Mouse (Mus musculus): ENCODE data around the gene Rnf121. TPM values are rescaled to one million over a fixed set of nuclear protein-coding genes. Genes with fewer than 3 reads are reported as not detected.

The Rnf121 gene
- total and polyA plus RNA-seq, 2 experiments from 2014 or later = 22.0 to 31.3 TPM

DNA sequence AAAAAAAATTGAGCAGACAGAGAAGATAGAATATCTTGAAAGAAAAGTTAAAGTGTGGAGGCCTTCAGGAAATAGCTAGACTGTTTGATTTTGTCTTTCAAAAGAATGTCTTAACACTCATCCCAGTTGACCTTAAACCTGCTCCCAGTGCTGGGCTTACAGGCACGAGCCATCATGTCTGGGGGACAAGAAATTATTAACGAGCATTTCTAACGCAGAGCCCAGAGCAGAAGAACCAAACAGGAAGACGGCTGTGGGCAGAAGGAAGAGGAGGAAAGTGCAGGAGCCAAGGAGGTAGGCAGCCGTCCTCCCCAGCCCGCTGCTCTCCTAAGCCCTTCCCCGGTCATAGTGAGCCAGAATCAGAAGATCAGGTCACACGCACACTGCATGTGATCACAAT lies 15.0 kb upstream of the Rnf121 start:
- no peak for TF ChIP-seq CTCF (IDR thresholded peaks at IDR 0.05)
- Histone ChIP-seq H3K4me2 (ENCODE audit: low read depth, low read length, poor library complexity, severe bottlenecking) (no peak overlapping the region), H3K36me3 (ENCODE audit: insufficient read depth, low read length) (peaks cover 63% of the 10 kb centered on the region), H3K9me3 (ENCODE audit: low read length) (no peaks in the 10 kb centered on the region), H3K27me3 (ENCODE audit: insufficient read depth, low read length) (no peaks in the 10 kb centered on the region), H3K4me1 (ENCODE audit: insufficient read depth, low read length) (no peaks in the 10 kb centered on the region), H3K27ac (ENCODE audit: low read depth, low read length) (no peak overlapping the region), H3K4me3 (ENCODE audit: low read depth, low read length) (no peak overlapping the region), H3K9ac (replicated peaks; ENCODE audit: low read length, poor library complexity, severe bottlenecking) (no peak overlapping the region)
- no peak for DNase-seq (ENCODE audit: low spot score)
- no peak for ATAC-seq (ENCODE audit: low FRiP score)
- WGBS = 96% methylated on average over 8 of the region's 8 CpGs

- Histone ChIP-seq H3K27me3 (ENCODE audit: insufficient read depth, low read length) (no peaks in the 10 kb centered on the region), H3K9me3 (ENCODE audit: low read length) (no peaks in the 10 kb centered on the region), H3K36me3 (ENCODE audit: insufficient read depth, low read length) (peaks cover 56% of the 10 kb centered on the region), H3K9ac (replicated peaks; ENCODE audit: low read length, poor library complexity, severe bottlenecking) (no peak overlapping the region), H3K4me3 (ENCODE audit: low read depth, low read length) (no peak overlapping the region), H3K4me2 (ENCODE audit: low read depth, low read length, poor library complexity, severe bottlenecking) (no peak overlapping the region), H3K4me1 (ENCODE audit: insufficient read depth, low read length) (no peaks in the 10 kb centered on the region), H3K27ac (ENCODE audit: low read depth, low read length) (no peak overlapping the region)
- peak; percentile 77 for TF ChIP-seq CTCF (IDR thresholded peaks at IDR 0.05)
- peak; percentile 52 for DNase-seq (ENCODE audit: low spot score)
- 75% methylated on average over 7 of the region's 7 CpGs for WGBS
- ATAC-seq (ENCODE audit: low FRiP score) = no peak
These were observed 13.2 kb upstream of the Rnf121 start for GRCm38 (mm10) chr7:102078517-102078916.

DNA sequence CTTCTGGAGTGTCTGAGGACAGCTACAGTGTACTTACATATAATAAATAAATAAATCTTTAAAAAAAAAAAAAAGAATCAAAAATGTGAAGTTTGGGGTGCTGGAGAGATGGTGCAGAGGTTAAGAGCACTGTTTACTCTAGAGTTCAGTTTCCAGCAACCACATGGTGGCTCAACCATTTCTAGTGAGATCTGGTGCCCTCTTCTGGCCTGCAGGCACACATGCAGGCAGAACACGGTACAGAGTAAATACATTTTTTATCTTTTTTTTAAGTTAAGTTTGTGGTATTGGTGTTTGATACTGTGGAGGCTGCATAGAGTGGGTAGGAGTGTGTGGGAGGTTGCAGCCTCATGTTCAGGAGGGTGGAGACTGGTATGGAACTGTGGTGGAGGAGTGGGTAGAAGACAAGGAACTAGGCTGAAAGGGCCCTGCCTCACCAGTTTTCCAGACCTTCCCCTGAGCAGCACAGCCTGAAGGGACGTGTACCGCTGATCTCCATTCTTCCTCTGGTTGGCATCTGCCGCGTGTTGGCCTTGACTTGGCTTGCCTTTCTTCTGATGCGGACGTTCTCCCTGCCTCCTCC lies 11.5 kb upstream of the Rnf121 start:
- Histone ChIP-seq H3K27me3 (ENCODE audit: insufficient read depth, low read length) (no peaks in the 10 kb centered on the region), H3K27ac (ENCODE audit: low read depth, low read length) (no peak overlapping the region), H3K9ac (replicated peaks; ENCODE audit: low read length, poor library complexity, severe bottlenecking) (no peak overlapping the region), H3K4me2 (ENCODE audit: low read depth, low read length, poor library complexity, severe bottlenecking) (no peak overlapping the region), H3K9me3 (ENCODE audit: low read length) (no peaks in the 10 kb centered on the region), H3K4me1 (ENCODE audit: insufficient read depth, low read length) (no peaks in the 10 kb centered on the region), H3K4me3 (ENCODE audit: low read depth, low read length) (no peak overlapping the region), H3K36me3 (ENCODE audit: insufficient read depth, low read length) (peaks cover 53% of the 10 kb centered on the region)
- ATAC-seq (ENCODE audit: low FRiP score) (0 out of 2 replicates have a peak, but pooled peaks have one; percentile 7), DNase-seq (ENCODE audit: low spot score) (no peak)
- 83% methylated on average over 7 of the region's 7 CpGs for WGBS
- peak; percentile 68 for TF ChIP-seq CTCF (IDR thresholded peaks at IDR 0.05)

GRCm38 (mm10) chr7:102066363-102066762 lies 1.1 kb upstream of the Rnf121 start:
- Histone ChIP-seq H3K9me3 (ENCODE audit: low read length) (no peaks in the 10 kb centered on the region), H3K36me3 (ENCODE audit: insufficient read depth, low read length) (no peaks in the 10 kb centered on the region), H3K9ac (replicated peaks; ENCODE audit: low read length, poor library complexity, severe bottlenecking) (no peak overlapping the region; the same call in 1 of the 2 replicates), H3K4me2 (ENCODE audit: low read depth, low read length, poor library complexity, severe bottlenecking) (peak overlapping the region; percentile 51), H3K27me3 (ENCODE audit: insufficient read depth, low read length) (no peaks in the 10 kb centered on the region), H3K4me3 (ENCODE audit: low read depth, low read length) (peak overlapping the region; percentile 64), H3K4me1 (ENCODE audit: insufficient read depth, low read length) (peaks cover 8% of the 10 kb centered on the region; the same call in 1 of the 2 replicates), H3K27ac (ENCODE audit: low read depth, low read length) (no peak overlapping the region)
- DNase-seq (ENCODE audit: low spot score) (no peak), ATAC-seq (ENCODE audit: low FRiP score) (no peak)
- no peak for TF ChIP-seq CTCF (IDR thresholded peaks at IDR 0.05)
- 77% methylated on average over 6 of the region's 6 CpGs for WGBS

GRCm38 (mm10) chr7:102064655-102065045 lies 619 bp downstream of the Rnf121 start:
- ATAC-seq (ENCODE audit: low FRiP score) = peak; percentile 50

GRCm38 (mm10) chr7:102063891-102064290 lies 1.4 kb downstream of the Rnf121 start:
- Histone ChIP-seq H3K9ac (replicated peaks; ENCODE audit: low read length, poor library complexity, severe bottlenecking) (no peak overlapping the region), H3K4me3 (ENCODE audit: low read depth, low read length) (peak overlapping the region; percentile 64), H3K4me2 (ENCODE audit: low read depth, low read length, poor library complexity, severe bottlenecking) (peak overlapping the region; percentile 63), H3K9me3 (ENCODE audit: low read length) (no peaks in the 10 kb centered on the region), H3K27ac (ENCODE audit: low read depth, low read length) (no peak overlapping the region), H3K27me3 (ENCODE audit: insufficient read depth, low read length) (no peaks in the 10 kb centered on the region), H3K36me3 (ENCODE audit: insufficient read depth, low read length) (no peaks in the 10 kb centered on the region), H3K4me1 (ENCODE audit: insufficient read depth, low read length) (peaks cover 8% of the 10 kb centered on the region; the same call in 1 of the 2 replicates)
- DNase-seq (ENCODE audit: low spot score) = no peak
- no peak for ATAC-seq (ENCODE audit: low FRiP score)
- TF ChIP-seq CTCF (IDR thresholded peaks at IDR 0.05) = no peak
- 92% methylated on average over 9 of the region's 9 CpGs for WGBS

More at GRCm38 (mm10) chr7:102064655-102065045, 619 bp downstream of the Rnf121 start:
- H3K27me3 ChIP-seq (ENCODE audit: insufficient read depth, low read length) = no peaks in the 10 kb centered on the region
- peaks cover 8% of the 10 kb centered on the region; the same call in 1 of the 2 replicates for H3K4me1 ChIP-seq (ENCODE audit: insufficient read depth, low read length)
- peak overlapping the region; percentile 83 for H3K27ac ChIP-seq (ENCODE audit: low read depth, low read length)
- under 1% methylated on average over 9 of the region's 9 CpGs for WGBS
- peak overlapping the region; percentile 64 for H3K4me3 ChIP-seq (ENCODE audit: low read depth, low read length)
- H3K9me3 ChIP-seq (ENCODE audit: low read length) = no peaks in the 10 kb centered on the region
- DNase-seq (ENCODE audit: low spot score) = peak; percentile 21
- no peaks in the 10 kb centered on the region for H3K36me3 ChIP-seq (ENCODE audit: insufficient read depth, low read length)
- peak overlapping the region; percentile 77 for H3K9ac ChIP-seq (replicated peaks; ENCODE audit: low read length, poor library complexity, severe bottlenecking)
- peak overlapping the region; percentile 63 for H3K4me2 ChIP-seq (ENCODE audit: low read depth, low read length, poor library complexity, severe bottlenecking)
- TF ChIP-seq CTCF (IDR thresholded peaks at IDR 0.05) = no peak
